Mouse (Mus musculus) CH12.LX (cell line): ENCODE measurements around the gene Fam83c.

ENCODE experiments used
- CHD1 ChIP-seq: IDR thresholded peaks from 2 replicates; pipeline ENCODE4 v1.6.1; 2012; ENCODE audit warnings: low read depth, low read length, improper control_type of control experiment, inconsistent platforms
- CTCF ChIP-seq, 2 experiments: IDR thresholded peaks in 1 of 2; conservative IDR thresholded peaks in 1 of 2; 2 replicates each; pipeline ENCODE4 v1.5.1; 2011 to 2012; ENCODE audit warnings: low read depth in 2 of 2, low read length in 2 of 2, improper control_type of control experiment in 1 of 2, inconsistent platforms in 1 of 2, mild to moderate bottlenecking in 1 of 2, moderate library complexity in 1 of 2
- EP300 ChIP-seq: IDR thresholded peaks from 2 replicates; pipeline ENCODE4 v1.6.1; 2011; ENCODE audit warnings: low read length, improper control_type of control experiment
- MAFK ChIP-seq: IDR thresholded peaks from 2 replicates; pipeline ENCODE4 v1.6.1; 2011; ENCODE audit warnings: low read length, improper control_type of control experiment; ENCODE audit not compliant: insufficient replicate concordance
- POLR2A ChIP-seq: IDR thresholded peaks from 2 replicates; pipeline ENCODE4 v1.6.1; 2011; ENCODE audit warnings: low read depth, mild to moderate bottlenecking, improper control_type of control experiment, low read length
- USF1 ChIP-seq: IDR thresholded peaks from 2 replicates; pipeline ENCODE4 v1.6.1; 2014; ENCODE audit warnings: low read depth, mild to moderate bottlenecking, inconsistent platforms, low read length, improper control_type of control experiment
- ZC3H11A ChIP-seq: IDR thresholded peaks from 2 replicates; pipeline ENCODE4 v1.6.1; 2012; ENCODE audit warnings: low read depth, mild to moderate bottlenecking, inconsistent platforms, low read length, improper control_type of control experiment
- ZMIZ1 ChIP-seq: IDR thresholded peaks from 2 replicates; pipeline ENCODE4 v1.6.1; 2012; ENCODE audit warnings: low read depth, mild to moderate bottlenecking, inconsistent platforms, low read length, improper control_type of control experiment

GRCm38 (mm10) chr2:155878964-155879876, 44.6 kb upstream of the Fam83c start:
- TF ChIP-seq ZMIZ1 (no peak), EP300 (no peak), USF1 (no peak), ZC3H11A (no peak), POLR2A (no peak), CHD1 (no peak), MAFK (no peak), CTCF (conservative IDR thresholded peaks at IDR 0.05 in 1 of 2, IDR thresholded peaks at IDR 0.05 in 1 of 2; ENCODE audit: low read depth in 2 of 2, low read length in 2 of 2) (no peak)
